ENCODE assay signal across 9 mouse cellular contexts in genomic region chr4:155197726-155198125, GRCm38 (mm10). TPM values are rescaled to one million over a fixed set of nuclear protein-coding genes. Genes with fewer than 3 reads are reported as not detected.
DNase-seq lines count a peak whose midpoint lies in the region; ATAC-seq lines count a peak whose summit lies in the region.
"Had no signal": no experiment of that assay in that cellular context is flagged by ENCODE, and none has a peak within 500 bp of the region (broad histone marks: within the 10 kb centered on the region; RNA-seq: fewer than 3 reads in every experiment).

No protein-coding gene starts in this region.

- H3K36me3 ChIP-seq in embryonic facial prominence, embryonic 12.5 days = no peaks in the 10 kb centered on the region

- DNase-seq in adrenal gland, postnatal 14 days = peak; percentile 67
- no peak for DNase-seq in adrenal gland, adult 8-10 months
- peak; percentile 40 to 49 for DNase-seq in kidney, postnatal 25 days
- DNase-seq in kidney, adult 9 months = no peak
- peak; percentile 61 for DNase-seq in lung, postnatal 36 days
- no peak for DNase-seq in left cerebral cortex, postnatal 36 days (ENCODE audit: low spot score in 2 of 2)
- no peak for DNase-seq in urinary bladder, postnatal 4 days (ENCODE audit: low spot score in 2 of 2)

- peak overlapping the region; percentile 54; the same call in 1 of the 2 replicates for H3K27ac ChIP-seq in embryonic facial prominence, embryonic 12.5 days

- H3K9ac ChIP-seq in embryonic facial prominence, embryonic 12.5 days = peak overlapping the region; percentile 17; the same call in 1 of the 2 replicates

- no peak for ATAC-seq in embryonic facial prominence, embryonic 12.5 days (ENCODE audit: insufficient number of reproducible peaks, insufficient read depth, low FRiP score, low TSS enrichment)

- intact Hi-C loops in left cerebral cortex, postnatal 36 days (cut with DNase I) = no loop called here

- 51% methylated on average over 6 of the region's 6 CpGs for WGBS in embryonic facial prominence, embryonic 12.5 days

- no peaks in the 10 kb centered on the region for H3K27me3 ChIP-seq in embryonic facial prominence, embryonic 12.5 days

- peaks cover 59% of the 10 kb centered on the region for H3K4me1 ChIP-seq in embryonic facial prominence, embryonic 12.5 days

- H3K4me2 ChIP-seq in embryonic facial prominence, embryonic 12.5 days (replicated peaks) = no peak overlapping the region

- no peak overlapping the region for H3K4me3 ChIP-seq in embryonic facial prominence, embryonic 12.5 days
- H3K4me3 ChIP-seq: erythroblast, embryonic 14.5 days had no signal

- H3K9me3 ChIP-seq in embryonic facial prominence, embryonic 12.5 days = no peaks in the 10 kb centered on the region

RNA-seq across cellular contexts. Expression of gene Ski, which starts 24.7 kb away (rescaled TPM):
- total RNA-seq in adrenal gland, postnatal 14 days (2021) = 66.2 and 70.1 TPM in 2 replicates
- total RNA-seq in adrenal gland, adult 8-10 months (2022) = 10 to 100 TPM; 64.1 to 85.4 (median 69.1) TPM
- polyA plus RNA-seq in embryonic facial prominence, embryonic 12.5 days (2016; fragmentation: Nextera tagmentation; extraction: Ambion mirVana) = 16.8 and 17.7 TPM in 2 replicates
- 100 to 1,000 TPM; 113 to 119 TPM for total RNA-seq in left cerebral cortex, postnatal 36 days (2021)

RNA-seq across cellular contexts. Expression of gene Faap20, which starts 51.9 kb away (rescaled TPM):
- total RNA-seq in adrenal gland, postnatal 14 days (2021) = 39.4 and 43.1 TPM in 2 replicates
- total RNA-seq in adrenal gland, adult 8-10 months (2022) = 10 to 100 TPM; 57.4 to 70.1 (median 60.8) TPM
- polyA plus RNA-seq in embryonic facial prominence, embryonic 12.5 days (2016; fragmentation: Nextera tagmentation; extraction: Ambion mirVana) = 85.1 and 87.4 TPM in 2 replicates
- total RNA-seq in left cerebral cortex, postnatal 36 days (2021) = 10 to 100 TPM; 26.0 to 28.0 TPM

Comparison
In these comparisons a context has a peak if more than half of its experiments do, and no peak if none do; other contexts are left out.
1. DNase-seq: peak in adrenal gland, postnatal 14 days (single experiment), kidney, postnatal 25 days (2 of 2) and lung, postnatal 36 days (single experiment); none in adrenal gland, adult 8-10 months (single experiment), kidney, adult 9 months (single experiment), left cerebral cortex, postnatal 36 days (0 of 2) and urinary bladder, postnatal 4 days (0 of 2).